Mouse (Mus musculus): Measurements from ENCODE around the gene Dhx9. TPM values are rescaled to one million over a fixed set of nuclear protein-coding genes. Genes with fewer than 3 reads are reported as not detected.
"Not testable (repeated sequence)": the region's sequence is repeated elsewhere in the genome, so short reads cannot be mapped to it uniquely, and the experiment has no call there.

Dhx9 gene
- polyA plus RNA-seq, 2 experiments, result 9.8 to 52.5 TPM

DNA sequence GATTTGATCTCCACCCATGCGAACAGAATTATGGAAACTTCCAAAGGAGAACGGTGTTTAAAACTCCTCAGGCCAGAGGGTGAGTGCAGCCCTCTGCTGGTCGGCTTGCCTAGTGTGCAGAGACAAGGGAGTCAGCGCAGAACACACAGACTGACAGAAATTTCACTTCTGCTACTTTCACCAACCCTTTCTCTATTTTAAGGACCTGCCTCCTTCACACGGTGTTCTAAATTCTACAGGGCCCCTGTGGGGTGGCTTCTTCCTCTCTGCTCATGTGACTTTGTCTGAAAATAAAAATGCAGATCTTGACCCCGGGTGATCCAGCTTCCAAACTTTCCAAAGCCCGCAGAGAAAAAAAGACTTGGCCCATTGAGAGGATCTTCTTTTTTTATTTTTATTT lies 1.7 kb upstream of the Dhx9 start:
- H3K27me3 ChIP-seq (ENCODE audit: control insufficient read depth, insufficient read depth, low read length), result no peaks in the 10 kb centered on the region
- no peak for ATAC-seq (ENCODE audit: insufficient read depth)
- TF ChIP-seq EP300 (IDR thresholded peaks at IDR 0.05; ENCODE audit: low read depth) (no peak), CTCF (IDR thresholded peaks at IDR 0.05; ENCODE audit: low read depth) (peak; percentile 58)
- H3K27ac ChIP-seq, result no peak overlapping the region
- 28% methylated on average over 7 of the region's 7 CpGs for WGBS (ENCODE audit: insufficient replicate concordance)
- DNase-seq (ENCODE audit: low read depth in 3 of 3, low spot score in 3 of 3), result no peak
- no peak overlapping the region; the same call in 1 of the 2 replicates for H3K9ac ChIP-seq (replicated peaks)
- no peak overlapping the region for H3K4me3 ChIP-seq (ENCODE audit: insufficient read depth in 1 of 2, low read depth in 2 of 2, low read length in 2 of 2)
- peaks cover 5% of the 10 kb centered on the region for H3K36me3 ChIP-seq (replicated peaks; ENCODE audit: control insufficient read depth, insufficient read depth, low read depth)
- H3K4me2 ChIP-seq (ENCODE audit: low read depth), result no peak overlapping the region
- peaks cover 18 to 19% of the 10 kb centered on the region in 2 experiments for H3K4me1 ChIP-seq (replicated peaks; ENCODE audit: control insufficient read depth in 2 of 2, insufficient read depth in 2 of 2, low read length in 1 of 2)
- no peaks in the 10 kb centered on the region for H3K9me3 ChIP-seq (ENCODE audit: control insufficient read depth, low read length)

DNA sequence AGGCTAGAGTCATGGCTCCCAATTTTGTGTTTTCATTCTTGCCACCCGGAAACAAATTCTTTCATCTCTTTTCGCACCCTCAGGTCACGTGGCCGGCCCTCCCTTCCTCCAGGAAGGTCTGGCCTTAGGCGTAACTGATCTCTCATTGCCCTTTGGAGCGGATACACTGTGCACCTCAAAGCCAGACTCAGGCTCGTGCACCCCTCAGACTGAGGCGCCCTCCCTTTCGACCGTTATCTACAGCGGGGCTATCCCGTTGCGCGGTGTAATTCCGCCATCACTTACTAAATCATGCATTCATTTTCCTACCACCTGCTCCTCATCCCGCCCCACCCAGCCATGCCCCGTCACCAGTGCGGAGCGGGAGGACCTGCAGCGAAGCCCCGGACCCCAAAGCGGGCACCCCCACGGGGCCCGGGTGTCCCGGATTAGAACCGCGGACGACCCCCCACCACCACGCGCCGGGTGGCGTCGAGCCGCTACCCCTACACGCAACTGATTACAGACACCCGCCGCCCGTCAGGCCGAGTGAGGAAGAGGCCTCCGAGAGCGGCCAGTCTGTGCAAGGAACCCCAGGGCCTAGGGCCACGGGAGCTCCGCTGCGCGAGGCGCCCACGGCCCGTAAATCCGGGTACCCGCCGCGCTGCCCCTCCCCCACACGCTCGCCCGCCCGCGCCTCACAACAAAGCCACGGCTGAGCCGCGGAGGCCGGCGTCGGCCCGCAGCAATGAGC lies 527 bp downstream of the Dhx9 start:
- peak overlapping the region; percentile 97 for H3K9ac ChIP-seq (replicated peaks)
- peaks cover 13 to 18% of the 10 kb centered on the region in 2 experiments for H3K4me1 ChIP-seq (replicated peaks; ENCODE audit: control insufficient read depth in 2 of 2, insufficient read depth in 2 of 2, low read length in 1 of 2)
- TF ChIP-seq EP300 (IDR thresholded peaks at IDR 0.05; ENCODE audit: low read depth) (no peak), CTCF (IDR thresholded peaks at IDR 0.05; ENCODE audit: low read depth) (no peak)
- no peaks in the 10 kb centered on the region for H3K27me3 ChIP-seq (ENCODE audit: control insufficient read depth, insufficient read depth, low read length)
- H3K4me2 ChIP-seq (ENCODE audit: low read depth), result peak overlapping the region; percentile 94
- peak in 2 of 3 experiments; percentile 41 to 56 for DNase-seq (ENCODE audit: low read depth in 3 of 3, low spot score in 3 of 3)
- peak overlapping the region; percentile 97 to 99 for H3K4me3 ChIP-seq (ENCODE audit: insufficient read depth in 1 of 2, low read depth in 2 of 2, low read length in 2 of 2)
- peaks cover 22% of the 10 kb centered on the region for H3K36me3 ChIP-seq (replicated peaks; ENCODE audit: control insufficient read depth, insufficient read depth, low read depth)
- peak overlapping the region; percentile 64 for H3K27ac ChIP-seq
- WGBS (ENCODE audit: insufficient replicate concordance), result under 1% methylated on average over 57 of the region's 64 CpGs
- no peaks in the 10 kb centered on the region for H3K9me3 ChIP-seq (ENCODE audit: control insufficient read depth, low read length)
- ATAC-seq (ENCODE audit: insufficient read depth), result peak; percentile 70

DNA sequence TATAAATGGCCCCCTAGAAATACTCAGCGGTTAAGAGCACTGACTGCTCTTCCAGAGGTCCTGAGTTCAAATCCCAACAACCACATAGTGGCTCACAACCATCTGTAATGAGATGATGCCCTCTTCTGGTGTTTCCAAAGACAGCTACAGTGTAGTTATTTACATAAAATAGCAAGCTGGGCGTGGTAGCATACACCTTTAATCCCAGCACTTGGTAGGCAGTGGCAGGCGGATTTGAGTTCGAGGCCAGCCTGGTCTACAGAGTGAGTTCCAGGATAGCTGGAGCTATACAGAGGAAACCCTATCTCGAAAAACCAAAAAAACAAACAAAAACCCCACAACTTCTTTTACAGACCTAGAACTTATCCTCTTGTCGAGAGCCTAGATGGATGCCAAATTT lies 1.3 kb downstream of the Dhx9 start:
- not testable (repeated sequence) for H3K9me3 ChIP-seq (ENCODE audit: control insufficient read depth, low read length); ATAC-seq (ENCODE audit: insufficient read depth); DNase-seq (ENCODE audit: low read depth in 3 of 3, low spot score in 3 of 3); H3K27me3 ChIP-seq (ENCODE audit: control insufficient read depth, insufficient read depth, low read length)
- Histone ChIP-seq H3K9ac (replicated peaks) (peak overlapping the region; percentile 97), H3K4me1 (replicated peaks; ENCODE audit: control insufficient read depth in 2 of 2, insufficient read depth in 2 of 2, low read length in 1 of 2) (peaks cover 13 to 18% of the 10 kb centered on the region in 2 experiments), H3K27ac (peak overlapping the region; percentile 64), H3K4me3 (ENCODE audit: insufficient read depth in 1 of 2, low read depth in 2 of 2, low read length in 2 of 2) (peak overlapping the region; percentile 97 to 99), H3K36me3 (replicated peaks; ENCODE audit: control insufficient read depth, insufficient read depth, low read depth) (peaks cover 30% of the 10 kb centered on the region), H3K4me2 (ENCODE audit: low read depth) (peak overlapping the region; percentile 94)
- TF ChIP-seq CTCF (IDR thresholded peaks at IDR 0.05; ENCODE audit: low read depth), result peak; percentile 16; the same call in 1 of the 2 replicates
- whole genome bisulfite sequencing (ENCODE audit: insufficient replicate concordance), result 4% methylated on average over 6 of the region's 6 CpGs

DNA sequence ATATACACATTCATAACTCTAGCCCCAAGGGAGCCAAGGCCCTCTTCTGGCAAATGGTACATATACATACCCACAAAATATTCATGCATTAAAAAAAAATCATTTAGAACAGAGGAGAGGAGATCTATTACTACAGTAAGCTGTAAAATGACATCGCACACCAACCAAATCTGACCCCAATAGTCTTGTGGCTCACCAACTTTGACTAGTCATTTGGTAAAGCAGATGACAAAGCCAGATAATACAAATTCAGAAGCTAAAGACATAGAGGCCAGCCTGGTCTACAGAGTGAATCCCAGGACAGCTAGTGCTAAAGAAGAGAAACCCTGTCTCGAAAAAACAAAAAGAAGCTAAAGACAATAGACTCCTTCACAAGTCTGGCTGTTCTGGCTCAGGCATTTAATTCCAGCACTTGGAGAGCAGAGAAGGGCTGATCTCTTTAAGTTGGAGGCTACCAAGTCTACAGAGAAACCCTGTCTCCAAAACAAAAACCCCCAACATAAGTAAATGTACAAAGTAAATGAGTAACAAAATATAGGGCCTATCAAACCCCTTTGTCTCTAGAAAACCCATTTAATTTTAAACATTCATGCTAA lies 2.2 kb downstream of the Dhx9 start:
- Histone ChIP-seq H3K4me1 (replicated peaks; ENCODE audit: control insufficient read depth in 2 of 2, insufficient read depth in 2 of 2, low read length in 1 of 2) (peaks cover 13 to 18% of the 10 kb centered on the region in 2 experiments), H3K36me3 (replicated peaks; ENCODE audit: control insufficient read depth, insufficient read depth, low read depth) (peaks cover 37% of the 10 kb centered on the region), H3K4me2 (ENCODE audit: low read depth) (peak overlapping the region; percentile 94), H3K4me3 (ENCODE audit: insufficient read depth in 1 of 2, low read depth in 2 of 2, low read length in 2 of 2) (peak overlapping the region; percentile 44 to 99), H3K9me3 (ENCODE audit: control insufficient read depth, low read length) (no peaks in the 10 kb centered on the region), H3K27ac (peak overlapping the region; percentile 13; the same call in 1 of the 2 replicates), H3K27me3 (ENCODE audit: control insufficient read depth, insufficient read depth, low read length) (no peaks in the 10 kb centered on the region), H3K9ac (replicated peaks) (peak overlapping the region; percentile 47)
- ATAC-seq (ENCODE audit: insufficient read depth) (no peak), DNase-seq (ENCODE audit: low read depth in 3 of 3, low spot score in 3 of 3) (peak in 1 of 3 experiments; percentile 26)
- WGBS (ENCODE audit: insufficient replicate concordance), result 14% methylated on average over 2 of the region's 2 CpGs
- no peak for TF ChIP-seq CTCF (IDR thresholded peaks at IDR 0.05; ENCODE audit: low read depth)
- TF ChIP-seq EP300 (IDR thresholded peaks at IDR 0.05; ENCODE audit: low read depth), result no peak

DNA sequence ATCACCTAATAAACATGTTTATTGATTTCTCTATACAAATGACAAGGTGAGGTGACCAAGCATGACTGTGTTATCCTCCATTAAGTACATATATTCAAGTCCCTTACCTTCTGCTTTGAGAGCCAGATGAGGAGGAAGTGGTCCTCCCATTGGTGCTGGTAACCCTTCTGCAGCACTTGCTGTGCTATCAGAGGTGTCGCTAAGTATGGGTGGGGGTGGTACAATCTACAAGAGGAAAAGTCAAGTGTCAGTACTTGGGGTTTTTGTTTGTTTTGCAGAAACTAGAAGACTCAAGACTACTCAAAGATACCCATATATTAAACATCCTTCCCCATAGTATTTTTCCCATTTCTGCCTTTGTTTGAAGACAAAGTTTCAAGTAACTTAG lies 6.4 kb downstream of the Dhx9 start:
- TF ChIP-seq CTCF (IDR thresholded peaks at IDR 0.05; ENCODE audit: low read depth) (no peak), EP300 (IDR thresholded peaks at IDR 0.05; ENCODE audit: low read depth) (no peak)
- Histone ChIP-seq H3K36me3 (replicated peaks; ENCODE audit: control insufficient read depth, insufficient read depth, low read depth) (peaks cover 78% of the 10 kb centered on the region), H3K9ac (replicated peaks) (no peak overlapping the region), H3K4me1 (replicated peaks; ENCODE audit: control insufficient read depth in 2 of 2, insufficient read depth in 2 of 2, low read length in 1 of 2) (peaks cover 10 to 13% of the 10 kb centered on the region in 2 experiments), H3K9me3 (ENCODE audit: control insufficient read depth, low read length) (no peaks in the 10 kb centered on the region), H3K27ac (no peak overlapping the region), H3K4me3 (ENCODE audit: insufficient read depth in 1 of 2, low read depth in 2 of 2, low read length in 2 of 2) (no peak overlapping the region), H3K27me3 (ENCODE audit: control insufficient read depth, insufficient read depth, low read length) (no peaks in the 10 kb centered on the region), H3K4me2 (ENCODE audit: low read depth) (no peak overlapping the region)
- ATAC-seq (ENCODE audit: insufficient read depth) (no peak), DNase-seq (ENCODE audit: low read depth in 3 of 3, low spot score in 3 of 3) (no peak)
- 59% methylated on average over 1 of the region's 1 CpGs for WGBS (ENCODE audit: insufficient replicate concordance)

All from liver, embryonic 14.5 days (tissue).